Mouse (Mus musculus): ENCODE data around the gene Ceacam15.
A peak's percentile ranks its signal among the peaks of the same experiment; 100 is the strongest.

Ceacam15 gene

DNA sequence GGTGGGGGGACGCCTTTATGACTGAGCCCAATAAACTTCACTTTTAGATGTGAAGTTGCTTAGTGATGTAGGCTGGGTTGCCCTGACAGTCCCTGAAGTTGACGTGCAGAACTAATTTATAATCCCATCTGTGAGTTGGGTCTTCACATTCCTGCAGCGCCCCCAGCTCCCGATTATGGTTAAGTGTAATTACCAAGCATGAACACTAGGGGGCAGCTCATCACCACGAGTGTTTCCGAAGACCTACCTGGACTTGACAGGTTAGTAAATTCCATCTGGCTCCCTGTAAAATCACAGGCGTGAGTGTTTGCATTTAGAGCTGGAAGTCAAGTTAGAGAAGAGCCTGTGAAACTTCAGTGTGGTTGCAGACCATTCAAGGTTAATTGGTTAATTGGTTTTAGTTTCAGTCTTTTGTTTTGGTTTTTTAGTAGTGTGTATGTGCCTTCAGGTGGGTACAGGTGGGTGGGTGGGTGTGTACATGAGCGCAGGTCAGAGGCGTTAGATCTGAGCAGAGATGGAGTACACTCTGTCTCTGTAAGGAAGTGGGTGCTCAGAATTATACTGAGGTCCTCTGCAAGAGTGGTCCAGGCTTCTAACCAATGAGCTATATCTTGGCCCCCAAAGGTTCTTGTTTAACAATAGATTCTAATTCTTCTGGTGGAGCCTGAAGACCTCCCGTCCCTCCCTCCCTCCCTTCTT, 45.8 kb downstream of the Ceacam15 start:
- peak; percentile 65 for DNase-seq

GRCm38 (mm10) chr7:16628096-16628771, 47.3 kb downstream of the Ceacam15 start:
- peak; percentile 63 for DNase-seq

DNA sequence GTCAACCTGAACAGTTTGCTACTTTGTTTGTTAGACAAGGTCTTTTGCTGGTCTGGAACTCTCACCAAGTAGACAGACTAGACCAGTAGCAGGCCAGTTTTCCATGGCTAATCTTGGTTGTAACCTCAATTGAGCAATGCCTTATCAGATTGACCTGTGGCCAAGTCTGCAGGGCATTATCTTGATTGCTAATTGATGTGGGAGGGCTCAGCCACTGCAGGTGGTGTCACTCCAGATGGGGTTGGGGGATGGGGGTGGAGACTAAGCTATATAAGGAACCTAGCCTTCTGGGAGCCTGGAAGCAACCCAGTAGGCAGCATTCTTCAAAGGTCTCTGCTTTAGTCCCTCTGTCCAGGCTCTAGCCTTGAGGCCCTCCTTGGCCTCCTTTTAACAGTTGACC, 51.8 kb downstream of the Ceacam15 start:
- no peak for DNase-seq

- DNase-seq = no peak
These were observed 52.4 kb downstream of the Ceacam15 start for GRCm38 (mm10) chr7:16623131-16623530.

Measured in kidney, adult 9 months (tissue).